Mouse (Mus musculus) thymus, adult 2 months (tissue): ENCODE data around the gene Arl2. TPM values are rescaled to one million over a fixed set of nuclear protein-coding genes. Genes with fewer than 3 reads are reported as not detected.

Experiments used
- DNase-seq: peaks from one replicate; pipeline ENCODE4 v3.0.0; 2021
- H3K27ac ChIP-seq: fragments of 200-500 bp; 2 replicates; pipeline ENCODE4 v1.5.1; 2012; ENCODE audit warnings: low read length, control low read depth; ENCODE audit not compliant: control insufficient read depth, insufficient read depth
- H3K27me3 ChIP-seq: fragments of 200-500 bp; 2 replicates; pipeline ENCODE4 v1.6.1; 2012; ENCODE audit warnings: mild to moderate bottlenecking, low read length, moderate library complexity, mixed read lengths; ENCODE audit not compliant: control insufficient read depth, insufficient read depth
- H3K36me3 ChIP-seq: fragments of 200-500 bp; 2 replicates; pipeline ENCODE4 v1.6.1; 2012; ENCODE audit warnings: mild to moderate bottlenecking, low read length, moderate library complexity; ENCODE audit not compliant: control insufficient read depth, insufficient read depth
- H3K4me1 ChIP-seq: fragments of 200-500 bp; replicated peaks from 2 replicates; pipeline ENCODE4 v1.6.1; 2012; ENCODE audit warnings: low read length; ENCODE audit not compliant: control insufficient read depth, insufficient read depth
- H3K4me3 ChIP-seq: fragments of 200-500 bp; 2 replicates; pipeline ENCODE4 v1.5.1; 2012; ENCODE audit warnings: mild to moderate bottlenecking, low read length, control low read depth, moderate library complexity; ENCODE audit not compliant: control insufficient read depth, insufficient read depth
- CTCF ChIP-seq: fragments of 200-500 bp; IDR thresholded peaks from 2 replicates; pipeline ENCODE4 v1.5.1; 2012; ENCODE audit warnings: mild to moderate bottlenecking, control low read depth, low read length, moderate library complexity, borderline replicate concordance; ENCODE audit not compliant: control insufficient read depth, poor library complexity, insufficient read depth; ENCODE audit errors: extremely low read depth
- POLR2A ChIP-seq: fragments of 200-500 bp; IDR thresholded peaks from 2 replicates; pipeline ENCODE4 v1.6.1; 2012; ENCODE audit warnings: mild to moderate bottlenecking, low read length, control low read depth, moderate library complexity; ENCODE audit not compliant: control insufficient read depth, poor library complexity, insufficient read depth; ENCODE audit errors: extremely low read depth
- WGBS: fragments of 180-500 bp; shearing (Covaris S2); methylation state at CpG from one replicate; pipeline ENCODE4 v1.1.7; 2018; 5-methylcytosine and 5-hydroxymethylcytosine counted together
- polyA plus RNA-seq: library from polyadenylated mRNA; depleted of rRNA; stranded (reverse); fragments of >200 nt; gene quantifications from 2 replicates; pipeline ENCODE4 v1.2.3, GENCODE M21; 2012; rRNA removed

Arl2 gene
- polyA plus RNA-seq, 1 experiment, result 119 TPM

- Histone ChIP-seq H3K27me3 (no peaks in the 10 kb centered on the region), H3K4me3 (peak overlapping the region; percentile 59), H3K27ac (no peak overlapping the region), H3K4me1 (peaks cover 16% of the 10 kb centered on the region), H3K36me3 (peaks cover 13% of the 10 kb centered on the region; the same call in 1 of the 2 replicates)
- no peak for TF ChIP-seq CTCF
- no peak; the same call in 1 of the 2 replicates for TF ChIP-seq POLR2A
- DNase-seq, result peak; percentile 52
- under 1% methylated on average over 17 of the region's 17 CpGs for WGBS
These were observed 55.9 kb downstream of the Arl2 start for GRCm38 (mm10) chr19:6085417-6085879.

- Histone ChIP-seq H3K4me1 (peaks cover 16% of the 10 kb centered on the region), H3K4me3 (peak within 1 kb of the TSS; percentile 71), H3K27me3 (no peaks in the 10 kb centered on the region), H3K36me3 (peaks cover 7% of the 10 kb centered on the region; the same call in 1 of the 2 replicates), H3K27ac (no peak within 1 kb of the TSS)
- under 1% methylated on average over 57 of the region's 58 CpGs for WGBS
- TF ChIP-seq CTCF (peak; percentile 35; the same call in 1 of the 2 replicates), POLR2A (no peak; the same call in none of the 2 replicates)
- DNase-seq, result peak; percentile 94
These were observed 56.7 kb downstream of the Arl2 start, which contains the start of the genes Zfpl1 and Cdca5 for GRCm38 (mm10) chr19:6084478-6085248. TSS of gene Zfpl1 (minus strand) at chr19:6084956. TSS of gene Cdca5 (plus strand) at chr19:6084983.

Other genes with a start within 250 kb of the Arl2 start
- 4.0 and 4.7 TPM in 2 replicates for gene Tigd3, start 247.4 kb downstream of the Arl2 start, polyA plus RNA-seq
- gene Dpf2, start 228.5 kb downstream of the Arl2 start, polyA plus RNA-seq, result 175 and 194 TPM in 2 replicates
- 5.1 and 5.8 TPM in 2 replicates for gene Cdc42ep2, start 216.7 kb downstream of the Arl2 start, polyA plus RNA-seq
- 115 and 120 TPM in 2 replicates for gene Pola2, start 177.3 kb downstream of the Arl2 start, polyA plus RNA-seq
- gene Slc22a20, start 155.4 kb downstream of the Arl2 start, polyA plus RNA-seq, result 0.06 and 0.20 TPM in 2 replicates
- 98.2 and 101 TPM in 2 replicates for gene Capn1, start 125.7 kb downstream of the Arl2 start, polyA plus RNA-seq
- 77.1 and 83.7 TPM in 2 replicates for gene Syvn1, start 95.0 kb downstream of the Arl2 start, polyA plus RNA-seq
- gene Mrpl49, start 83.8 kb downstream of the Arl2 start, polyA plus RNA-seq, result 28.8 and 29.4 TPM in 2 replicates
- 2,283 and 2,588 TPM in 2 replicates for gene Fau, start 83.7 kb downstream of the Arl2 start, polyA plus RNA-seq
- gene Znhit2, start 80.4 kb downstream of the Arl2 start, polyA plus RNA-seq, result 69.6 and 80.8 TPM in 2 replicates
- 35.8 and 42.0 TPM in 2 replicates for gene Tm7sf2, start 73.2 kb downstream of the Arl2 start, polyA plus RNA-seq
- 145 and 163 TPM in 2 replicates for gene Vps51, start 64.3 kb downstream of the Arl2 start, polyA plus RNA-seq
- 0.70 and 1.5 TPM in 2 replicates for gene Tmem262, start 61.5 kb downstream of the Arl2 start, polyA plus RNA-seq
- 0.65 and 0.84 TPM in 2 replicates for gene Gm28374, start 59.3 kb downstream of the Arl2 start, polyA plus RNA-seq
- 145 and 147 TPM in 2 replicates for gene Zfpl1, start 56.6 kb downstream of the Arl2 start, polyA plus RNA-seq
- gene Cdca5, start 56.6 kb downstream of the Arl2 start, polyA plus RNA-seq, result 22.1 and 28.8 TPM in 2 replicates
- 0.57 and 0.66 TPM in 2 replicates for gene AC131692.1, start 47.1 kb downstream of the Arl2 start, polyA plus RNA-seq
- gene Naaladl1, start 35.8 kb downstream of the Arl2 start, polyA plus RNA-seq, result 1.8 and 2.1 TPM in 2 replicates
- 71.3 and 90.1 TPM in 2 replicates for gene Sac3d1, start 22.9 kb downstream of the Arl2 start, polyA plus RNA-seq
- 80.9 and 86.2 TPM in 2 replicates for gene Snx15, start 13.2 kb downstream of the Arl2 start, polyA plus RNA-seq
- gene Batf2, start 565 bp downstream of the Arl2 start, polyA plus RNA-seq, result 3.6 and 4.6 TPM in 2 replicates
- gene Majin, start 42.8 kb upstream of the Arl2 start, polyA plus RNA-seq, result 0.23 and 0.57 TPM in 2 replicates
- gene Gpha2, start 84.8 kb upstream of the Arl2 start, polyA plus RNA-seq, result 5.2 and 8.9 TPM in 2 replicates
- gene Ppp2r5b, start 94.3 kb upstream of the Arl2 start, polyA plus RNA-seq, result 54.6 and 56.1 TPM in 2 replicates
- 82.4 and 90.3 TPM in 2 replicates for gene Atg2a, start 100.1 kb upstream of the Arl2 start, polyA plus RNA-seq
- 141 and 159 TPM in 2 replicates for gene Ehd1, start 135.2 kb upstream of the Arl2 start, polyA plus RNA-seq
- 12.8 and 12.9 TPM in 2 replicates for gene Cdc42bpg, start 164.9 kb upstream of the Arl2 start, polyA plus RNA-seq
- gene Men1, start 193.4 kb upstream of the Arl2 start, polyA plus RNA-seq, result 141 and 143 TPM in 2 replicates
- 1,004 and 1,040 TPM in 2 replicates for gene Map4k2, start 199.6 kb upstream of the Arl2 start, polyA plus RNA-seq
- gene Sf1, start 222.1 kb upstream of the Arl2 start, polyA plus RNA-seq, result 365 and 553 TPM in 2 replicates
- gene Pygm, start 242.9 kb upstream of the Arl2 start, polyA plus RNA-seq, result 6.5 and 41.6 TPM in 2 replicates